Mouse (Mus musculus): ENCODE data around the gene Itpr1. TPM values are rescaled to one million over a fixed set of nuclear protein-coding genes. Genes with fewer than 3 reads are reported as not detected.

Gene Itpr1
- total and polyA plus RNA-seq, 3 experiments, result 9.3 to 25.7 (median 19.0) TPM

DNA sequence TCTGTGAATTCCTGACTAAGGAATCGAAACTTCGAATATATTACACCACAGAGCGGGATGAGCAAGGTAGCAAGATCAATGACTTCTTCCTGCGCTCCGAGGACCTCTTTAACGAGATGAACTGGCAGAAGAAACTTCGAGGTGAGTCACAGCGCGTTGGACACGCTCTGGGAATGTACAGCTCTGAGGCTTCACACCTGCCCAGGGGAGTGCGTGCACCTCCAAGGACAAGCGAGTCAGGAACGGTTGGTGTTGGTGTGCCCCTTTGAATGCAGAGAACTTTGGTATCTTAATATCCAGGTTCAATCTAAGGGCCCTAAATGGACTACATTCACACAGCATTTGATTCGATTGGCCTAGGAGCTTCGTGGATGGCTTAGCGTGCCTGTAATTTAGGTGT lies 280.9 kb downstream of the Itpr1 start:
- no peaks in the 10 kb centered on the region for H3K27me3 ChIP-seq (ENCODE audit: insufficient read depth, low read length)
- no peaks in the 10 kb centered on the region; the same call in 1 of the 2 replicates for H3K4me1 ChIP-seq (ENCODE audit: insufficient read depth, low read depth, low read length)
- DNase-seq (ENCODE audit: low spot score) (no peak), ATAC-seq (ENCODE audit: extremely low read depth, insufficient number of reproducible peaks, low FRiP score, poor library complexity, severe bottlenecking) (no peak)
- H3K9me3 ChIP-seq (replicated peaks), result no peaks in the 10 kb centered on the region
- peaks cover 67% of the 10 kb centered on the region for H3K36me3 ChIP-seq (replicated peaks)
- TF ChIP-seq CTCF (IDR thresholded peaks at IDR 0.05; ENCODE audit: low read depth, low read length) (no peak), GATA1 (IDR thresholded peaks at IDR 0.05; ENCODE audit: borderline replicate concordance, low read length) (no peak), TAL1 (conservative IDR thresholded peaks at IDR 0.05; ENCODE audit: low read depth, low read length) (no peak), POLR2AphosphoS5 (IDR thresholded peaks at IDR 0.05; ENCODE audit: insufficient replicate concordance, low read depth, low read length) (no peak), GATA2 (IDR thresholded peaks at IDR 0.05; ENCODE audit: borderline replicate concordance, low read depth, low read length) (no peak)
- no peak overlapping the region for H3K4me3 ChIP-seq (ENCODE audit: low read depth, low read length)

DNA sequence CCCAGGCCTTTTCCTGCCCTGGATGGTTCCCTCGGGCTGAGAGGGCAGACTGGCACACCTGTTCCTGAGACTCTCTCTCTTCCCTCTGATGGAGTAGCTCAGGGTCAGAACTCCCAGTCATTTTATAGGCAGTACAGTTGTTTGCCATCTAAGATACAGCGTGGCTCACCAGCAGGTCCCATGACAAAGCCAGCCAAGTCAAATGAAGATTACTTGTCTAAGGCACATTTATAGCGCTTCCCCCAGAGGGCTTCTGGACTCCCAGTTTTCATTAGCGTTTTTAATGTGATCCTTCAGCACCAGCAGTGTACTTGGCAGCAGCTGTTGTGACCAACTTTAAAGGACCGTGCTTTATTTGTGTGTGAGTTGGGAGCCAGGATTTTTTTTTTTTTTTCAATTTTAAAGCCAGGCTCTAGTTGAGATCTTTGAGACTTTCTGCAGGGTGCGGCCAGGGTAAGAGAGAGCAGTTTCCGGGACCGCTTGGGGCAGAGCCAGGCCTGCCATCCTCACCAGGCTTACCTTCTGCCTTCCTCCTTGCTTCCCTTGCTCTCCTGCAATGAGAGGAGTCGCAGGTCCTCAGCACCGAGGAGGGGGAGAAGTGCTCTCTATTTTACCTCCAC lies 281.4 kb downstream of the Itpr1 start:
- no peaks in the 10 kb centered on the region; the same call in 1 of the 2 replicates for H3K4me1 ChIP-seq (ENCODE audit: insufficient read depth, low read depth, low read length)
- H3K9me3 ChIP-seq (replicated peaks), result no peaks in the 10 kb centered on the region
- TF ChIP-seq CTCF (IDR thresholded peaks at IDR 0.05; ENCODE audit: low read depth, low read length), result no peak
- TF ChIP-seq POLR2AphosphoS5 (IDR thresholded peaks at IDR 0.05; ENCODE audit: insufficient replicate concordance, low read depth, low read length), result no peak
- TF ChIP-seq GATA1 (IDR thresholded peaks at IDR 0.05; ENCODE audit: borderline replicate concordance, low read length), result no peak
- TF ChIP-seq TAL1 (conservative IDR thresholded peaks at IDR 0.05; ENCODE audit: low read depth, low read length), result no peak
- no peak for TF ChIP-seq GATA2 (IDR thresholded peaks at IDR 0.05; ENCODE audit: borderline replicate concordance, low read depth, low read length)
- H3K36me3 ChIP-seq (replicated peaks), result peaks cover 67% of the 10 kb centered on the region
- no peaks in the 10 kb centered on the region for H3K27me3 ChIP-seq (ENCODE audit: insufficient read depth, low read length)
- no peak for ATAC-seq (ENCODE audit: extremely low read depth, insufficient number of reproducible peaks, low FRiP score, poor library complexity, severe bottlenecking)
- no peak for DNase-seq (ENCODE audit: low spot score)
- no peak overlapping the region for H3K4me3 ChIP-seq (ENCODE audit: low read depth, low read length)

DNA sequence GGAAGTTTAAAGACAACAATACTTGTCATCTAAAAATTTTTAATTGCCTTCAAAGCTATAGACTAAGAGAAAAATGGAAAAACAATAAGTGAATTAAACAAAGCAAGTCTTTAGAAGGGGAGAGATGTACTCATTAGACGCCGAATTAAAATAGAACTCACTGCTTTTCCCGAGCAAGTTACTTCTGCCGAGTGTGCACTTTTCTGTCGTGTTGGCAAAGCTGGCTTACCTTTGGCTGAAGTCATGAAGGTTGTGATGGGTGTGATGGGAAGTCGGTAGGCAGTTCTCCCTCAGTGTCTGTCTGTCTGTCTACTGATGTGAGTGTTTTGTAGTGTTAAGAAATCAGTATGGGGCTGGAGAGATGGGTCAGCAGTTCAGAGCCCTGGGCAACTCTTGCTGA lies 282.1 kb downstream of the Itpr1 start:
- H3K36me3 ChIP-seq (replicated peaks), result peaks cover 61% of the 10 kb centered on the region
- H3K27me3 ChIP-seq (ENCODE audit: insufficient read depth, low read length), result no peaks in the 10 kb centered on the region
- H3K4me3 ChIP-seq (ENCODE audit: low read depth, low read length), result no peak overlapping the region
- H3K9me3 ChIP-seq (replicated peaks), result no peaks in the 10 kb centered on the region
- no peaks in the 10 kb centered on the region for H3K4me1 ChIP-seq (ENCODE audit: insufficient read depth, low read depth, low read length)
- DNase-seq (ENCODE audit: low spot score) (no peak), ATAC-seq (ENCODE audit: extremely low read depth, insufficient number of reproducible peaks, low FRiP score, poor library complexity, severe bottlenecking) (no peak)
- TF ChIP-seq TAL1 (conservative IDR thresholded peaks at IDR 0.05; ENCODE audit: low read depth, low read length) (no peak), CTCF (IDR thresholded peaks at IDR 0.05; ENCODE audit: low read depth, low read length) (no peak), GATA1 (IDR thresholded peaks at IDR 0.05; ENCODE audit: borderline replicate concordance, low read length) (no peak), POLR2AphosphoS5 (IDR thresholded peaks at IDR 0.05; ENCODE audit: insufficient replicate concordance, low read depth, low read length) (no peak), GATA2 (IDR thresholded peaks at IDR 0.05; ENCODE audit: borderline replicate concordance, low read depth, low read length) (no peak)

DNA sequence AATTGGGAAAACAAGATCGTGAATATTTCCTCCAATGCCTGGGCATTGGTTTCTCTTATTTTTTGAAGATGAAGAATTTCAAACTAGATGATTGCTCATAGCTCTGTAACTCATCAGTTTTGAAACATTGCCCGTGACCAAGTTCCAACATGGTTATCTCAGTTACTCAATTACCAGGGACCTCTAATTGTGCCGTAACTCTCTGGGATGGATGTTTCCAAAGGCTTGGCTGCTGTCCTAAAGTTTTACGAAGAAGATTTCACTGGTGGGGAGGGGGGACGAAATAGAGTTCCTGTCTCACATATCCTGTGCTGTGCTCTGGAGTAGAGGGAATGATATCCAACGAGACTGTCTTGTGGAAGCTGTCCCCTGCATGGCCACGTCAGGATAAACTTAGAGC lies 285.2 kb downstream of the Itpr1 start:
- TF ChIP-seq GATA1 (IDR thresholded peaks at IDR 0.05; ENCODE audit: borderline replicate concordance, low read length) (no peak), CTCF (IDR thresholded peaks at IDR 0.05; ENCODE audit: low read depth, low read length) (no peak), GATA2 (IDR thresholded peaks at IDR 0.05; ENCODE audit: borderline replicate concordance, low read depth, low read length) (no peak), POLR2AphosphoS5 (IDR thresholded peaks at IDR 0.05; ENCODE audit: insufficient replicate concordance, low read depth, low read length) (no peak)
- Histone ChIP-seq H3K4me3 (ENCODE audit: low read depth, low read length) (no peak overlapping the region), H3K4me1 (ENCODE audit: insufficient read depth, low read depth, low read length) (no peaks in the 10 kb centered on the region), H3K9me3 (replicated peaks) (no peaks in the 10 kb centered on the region), H3K27me3 (ENCODE audit: insufficient read depth, low read length) (no peaks in the 10 kb centered on the region), H3K36me3 (replicated peaks) (peaks cover 49% of the 10 kb centered on the region)
- ATAC-seq (ENCODE audit: extremely low read depth, insufficient number of reproducible peaks, low FRiP score, poor library complexity, severe bottlenecking) (no peak), DNase-seq (ENCODE audit: low spot score) (no peak)

DNA sequence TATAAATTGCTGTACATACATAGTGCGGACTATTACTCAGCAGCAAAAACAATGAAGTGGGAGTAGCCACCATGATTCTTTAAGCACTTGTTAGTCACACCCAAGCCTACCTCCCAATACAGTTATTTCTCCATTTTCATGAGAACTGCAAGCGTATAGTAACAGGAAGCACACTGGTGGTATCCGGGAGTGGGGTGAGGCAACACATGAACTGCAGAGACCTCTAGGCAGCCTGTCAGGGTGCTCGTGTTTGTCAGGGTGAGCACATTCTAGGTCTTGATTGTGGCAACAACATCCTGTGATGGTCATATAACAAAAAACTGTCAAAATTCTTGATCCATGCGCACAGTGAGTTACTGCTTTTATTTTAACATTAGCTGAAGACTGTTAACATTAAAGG lies 290.8 kb downstream of the Itpr1 start:
- no peaks in the 10 kb centered on the region for H3K4me1 ChIP-seq (ENCODE audit: insufficient read depth, low read depth, low read length)
- H3K4me3 ChIP-seq (ENCODE audit: low read depth, low read length), result no peak overlapping the region
- DNase-seq (ENCODE audit: low spot score) (no peak), ATAC-seq (ENCODE audit: extremely low read depth, insufficient number of reproducible peaks, low FRiP score, poor library complexity, severe bottlenecking) (no peak)
- TF ChIP-seq TAL1 (conservative IDR thresholded peaks at IDR 0.05; ENCODE audit: low read depth, low read length) (no peak), CTCF (IDR thresholded peaks at IDR 0.05; ENCODE audit: low read depth, low read length) (no peak), POLR2AphosphoS5 (IDR thresholded peaks at IDR 0.05; ENCODE audit: insufficient replicate concordance, low read depth, low read length) (no peak), GATA2 (IDR thresholded peaks at IDR 0.05; ENCODE audit: borderline replicate concordance, low read depth, low read length) (no peak), GATA1 (IDR thresholded peaks at IDR 0.05; ENCODE audit: borderline replicate concordance, low read length) (no peak)
- peaks cover 20% of the 10 kb centered on the region for H3K36me3 ChIP-seq (replicated peaks)
- no peaks in the 10 kb centered on the region for H3K9me3 ChIP-seq (replicated peaks)
- H3K27me3 ChIP-seq (ENCODE audit: insufficient read depth, low read length), result no peaks in the 10 kb centered on the region

DNA sequence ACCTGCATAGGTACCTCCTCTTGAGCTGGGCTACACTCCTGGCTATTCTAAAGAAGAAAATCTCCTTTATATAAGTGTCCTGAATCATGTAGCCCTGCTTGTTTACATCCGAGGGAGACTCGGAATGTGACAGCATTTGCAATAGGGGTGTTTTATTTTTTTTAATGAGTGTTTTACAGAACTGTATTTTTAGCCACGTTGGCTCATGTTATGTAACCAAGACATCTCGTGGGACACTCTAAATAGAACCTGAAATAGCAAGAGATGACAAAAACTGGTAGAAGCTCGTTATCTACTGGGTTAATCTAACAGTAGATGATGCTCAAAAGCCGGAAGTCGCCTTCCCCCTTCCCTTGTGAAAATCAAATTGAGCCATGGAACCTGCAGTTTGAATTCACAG lies 291.8 kb downstream of the Itpr1 start:
- peaks cover 20% of the 10 kb centered on the region for H3K36me3 ChIP-seq (replicated peaks)
- no peaks in the 10 kb centered on the region for H3K27me3 ChIP-seq (ENCODE audit: insufficient read depth, low read length)
- no peaks in the 10 kb centered on the region for H3K9me3 ChIP-seq (replicated peaks)
- no peak for TF ChIP-seq GATA1 (IDR thresholded peaks at IDR 0.05; ENCODE audit: borderline replicate concordance, low read length)
- no peak for TF ChIP-seq TAL1 (conservative IDR thresholded peaks at IDR 0.05; ENCODE audit: low read depth, low read length)
- no peak for TF ChIP-seq POLR2AphosphoS5 (IDR thresholded peaks at IDR 0.05; ENCODE audit: insufficient replicate concordance, low read depth, low read length)
- no peak for TF ChIP-seq GATA2 (IDR thresholded peaks at IDR 0.05; ENCODE audit: borderline replicate concordance, low read depth, low read length)
- no peak for TF ChIP-seq CTCF (IDR thresholded peaks at IDR 0.05; ENCODE audit: low read depth, low read length)
- ATAC-seq (ENCODE audit: extremely low read depth, insufficient number of reproducible peaks, low FRiP score, poor library complexity, severe bottlenecking) (no peak), DNase-seq (ENCODE audit: low spot score) (no peak)
- H3K4me1 ChIP-seq (ENCODE audit: insufficient read depth, low read depth, low read length), result no peaks in the 10 kb centered on the region
- H3K4me3 ChIP-seq (ENCODE audit: low read depth, low read length), result no peak overlapping the region
